Mouse (Mus musculus): ENCODE measurements around the gene Tst. TPM values are rescaled to one million over a fixed set of nuclear protein-coding genes. Genes with fewer than 3 reads are reported as not detected.

Gene Tst
- polyA plus RNA-seq, 1 experiment from 2014 or later = 123 TPM

DNA sequence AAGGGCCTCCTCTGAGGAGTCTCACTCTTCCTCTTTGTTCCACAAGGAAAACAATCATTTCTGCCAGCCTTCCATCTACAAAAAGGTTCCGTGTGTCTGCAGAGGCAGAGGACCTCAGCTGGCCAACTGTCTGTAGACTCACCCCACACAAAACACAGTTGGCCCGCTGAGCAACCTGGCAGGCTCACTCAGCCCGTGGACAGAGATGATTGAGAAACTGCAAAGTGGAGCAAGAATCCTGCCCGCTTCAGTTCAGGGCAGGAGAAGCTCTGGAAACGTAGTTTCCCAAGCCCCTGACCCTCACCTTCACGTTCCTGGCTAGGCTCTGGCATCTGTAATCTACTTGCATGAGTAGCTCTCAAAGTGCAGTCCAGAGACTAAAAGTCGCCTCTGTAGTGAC, 41.4 kb upstream of the Tst start:
- no peak overlapping the region for H3K4me2 ChIP-seq (ENCODE audit: low read depth, low read length)
- ATAC-seq (ENCODE audit: insufficient read depth, low FRiP score) = no peak
- peak overlapping the region; percentile 46; the same call in 1 of the 2 replicates for H3K9ac ChIP-seq (ENCODE audit: low read length)
- H3K27ac ChIP-seq (ENCODE audit: low read length) = no peak overlapping the region; the same call in 1 of the 2 replicates
- no peaks in the 10 kb centered on the region for H3K36me3 ChIP-seq (ENCODE audit: control insufficient read depth, insufficient read depth, low read length)
- 47% methylated on average over 7 of the region's 7 CpGs for WGBS
- no peaks in the 10 kb centered on the region for H3K27me3 ChIP-seq (ENCODE audit: control insufficient read depth, insufficient read depth, low read length)
- H3K9me3 ChIP-seq (replicated peaks; ENCODE audit: control insufficient read depth, low read length) = no peaks in the 10 kb centered on the region
- H3K4me1 ChIP-seq (ENCODE audit: control insufficient read depth, insufficient read depth, low read length) = peaks cover 10% of the 10 kb centered on the region; the same call in 1 of the 2 replicates
- no peak overlapping the region for H3K4me3 ChIP-seq (replicated peaks; ENCODE audit: low read length)

DNA sequence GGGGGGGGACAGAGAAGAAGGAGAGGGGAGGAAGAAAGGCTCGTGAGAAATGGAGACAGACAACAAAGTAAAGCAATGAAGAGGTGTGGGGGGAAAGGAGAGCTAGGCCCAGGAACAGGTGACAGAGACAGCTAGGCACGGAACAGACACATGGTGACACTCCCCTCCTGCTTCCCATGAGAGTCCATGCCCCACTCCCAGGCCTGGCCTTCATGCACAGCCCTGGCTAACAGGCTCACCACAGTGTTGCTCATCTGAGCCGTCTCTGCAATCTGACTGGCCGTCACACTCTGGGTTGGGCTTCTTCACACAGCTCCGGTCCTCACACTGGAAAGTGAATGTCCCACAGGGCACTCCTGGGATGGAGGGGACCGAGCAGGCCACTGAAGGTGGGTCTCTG, 38.1 kb upstream of the Tst start:
- Histone ChIP-seq H3K4me2 (ENCODE audit: low read depth, low read length) (no peak overlapping the region), H3K4me3 (replicated peaks; ENCODE audit: low read length) (no peak overlapping the region), H3K36me3 (ENCODE audit: control insufficient read depth, insufficient read depth, low read length) (no peaks in the 10 kb centered on the region), H3K27me3 (ENCODE audit: control insufficient read depth, insufficient read depth, low read length) (no peaks in the 10 kb centered on the region), H3K9me3 (replicated peaks; ENCODE audit: control insufficient read depth, low read length) (no peaks in the 10 kb centered on the region), H3K9ac (ENCODE audit: low read length) (no peak overlapping the region), H3K27ac (ENCODE audit: low read length) (no peak overlapping the region), H3K4me1 (ENCODE audit: control insufficient read depth, insufficient read depth, low read length) (peaks cover 6% of the 10 kb centered on the region; the same call in 1 of the 2 replicates)
- no peak for ATAC-seq (ENCODE audit: insufficient read depth, low FRiP score)
- WGBS = 47% methylated on average over 6 of the region's 6 CpGs

DNA sequence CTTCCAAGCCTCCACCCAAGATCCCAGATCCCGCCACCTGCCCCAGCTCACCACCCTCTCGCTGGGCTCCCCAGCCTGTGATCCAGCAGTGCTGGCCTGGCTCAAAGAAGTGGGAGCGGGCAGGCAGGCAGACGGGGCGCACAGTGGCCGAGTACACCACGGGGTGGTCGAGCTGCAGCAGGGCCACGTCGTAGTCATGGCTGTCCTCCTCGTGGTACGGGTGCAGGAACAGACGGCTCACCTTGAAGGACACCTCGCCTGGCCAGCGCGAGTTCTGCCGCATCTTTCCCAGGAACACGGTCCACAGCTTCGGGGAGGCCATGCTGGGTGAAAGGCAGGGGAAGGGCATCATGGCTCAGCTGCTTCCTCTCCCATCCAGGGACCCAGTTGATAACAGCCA, 36.5 kb upstream of the Tst start:
- Histone ChIP-seq H3K36me3 (ENCODE audit: control insufficient read depth, insufficient read depth, low read length) (no peaks in the 10 kb centered on the region), H3K4me2 (ENCODE audit: low read depth, low read length) (no peak overlapping the region), H3K9me3 (replicated peaks; ENCODE audit: control insufficient read depth, low read length) (no peaks in the 10 kb centered on the region), H3K27me3 (ENCODE audit: control insufficient read depth, insufficient read depth, low read length) (no peaks in the 10 kb centered on the region), H3K27ac (ENCODE audit: low read length) (no peak overlapping the region), H3K4me3 (replicated peaks; ENCODE audit: low read length) (no peak overlapping the region), H3K9ac (ENCODE audit: low read length) (no peak overlapping the region), H3K4me1 (ENCODE audit: control insufficient read depth, insufficient read depth, low read length) (peaks cover 9% of the 10 kb centered on the region)
- ATAC-seq (ENCODE audit: insufficient read depth, low FRiP score) = no peak
- 85% methylated on average over 19 of the region's 19 CpGs for WGBS

DNA sequence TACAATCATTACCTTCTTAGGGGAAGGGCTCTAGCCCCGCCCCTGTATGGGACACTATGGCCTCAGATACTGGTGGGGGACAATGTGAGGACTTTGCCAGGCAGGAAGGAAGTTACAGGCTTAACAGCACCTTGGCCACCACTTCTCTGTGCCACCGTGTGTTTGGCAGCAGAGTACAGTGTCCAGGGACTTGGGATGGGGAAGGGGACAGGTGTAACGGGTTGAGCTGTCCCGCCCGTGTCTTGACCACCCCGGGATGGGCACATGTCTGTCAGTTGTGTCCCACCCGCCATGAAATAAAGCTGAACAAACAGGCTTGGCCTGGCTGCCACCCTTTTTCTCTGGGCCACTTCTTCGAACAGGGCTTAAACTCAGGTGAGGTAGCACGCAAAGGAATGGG, 33.3 kb upstream of the Tst start:
- no peak overlapping the region for H3K9ac ChIP-seq (ENCODE audit: low read length)

DNA sequence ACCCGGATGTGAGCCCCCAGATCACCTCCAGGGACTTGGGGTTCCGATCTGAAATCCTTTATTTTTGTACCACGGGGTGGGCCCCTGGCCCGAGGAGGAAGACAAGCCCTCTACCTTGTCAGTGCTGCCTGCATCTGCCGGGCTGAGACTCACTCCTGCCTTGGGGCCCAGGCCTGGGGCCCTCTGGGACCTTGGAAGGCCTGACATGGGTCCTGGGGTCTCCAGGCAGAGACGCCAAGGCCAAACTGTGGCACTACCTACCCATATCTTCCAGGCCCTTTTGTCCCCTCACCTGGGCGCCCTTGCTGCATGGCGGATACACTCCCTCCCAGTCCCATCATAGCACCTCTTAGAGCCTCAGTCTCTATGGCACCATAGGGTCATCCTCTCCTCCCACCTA, 32.8 kb upstream of the Tst start:
- Histone ChIP-seq H3K27ac (ENCODE audit: low read length) (no peak overlapping the region), H3K9ac (ENCODE audit: low read length) (peak overlapping the region; percentile 31; the same call in 1 of the 2 replicates), H3K36me3 (ENCODE audit: control insufficient read depth, insufficient read depth, low read length) (no peaks in the 10 kb centered on the region), H3K4me3 (replicated peaks; ENCODE audit: low read length) (no peak overlapping the region), H3K4me1 (ENCODE audit: control insufficient read depth, insufficient read depth, low read length) (peaks cover 20% of the 10 kb centered on the region), H3K4me2 (ENCODE audit: low read depth, low read length) (no peak overlapping the region), H3K9me3 (replicated peaks; ENCODE audit: control insufficient read depth, low read length) (no peaks in the 10 kb centered on the region), H3K27me3 (ENCODE audit: control insufficient read depth, insufficient read depth, low read length) (no peaks in the 10 kb centered on the region)
- ATAC-seq (ENCODE audit: insufficient read depth, low FRiP score) = no peak
- WGBS = 56% methylated on average over 8 of the region's 8 CpGs

More for the DNA sequence above, 33.3 kb upstream of the Tst start:
- no peak overlapping the region for H3K4me2 ChIP-seq (ENCODE audit: low read depth, low read length)
- H3K4me1 ChIP-seq (ENCODE audit: control insufficient read depth, insufficient read depth, low read length) = peaks cover 20% of the 10 kb centered on the region
- ATAC-seq (ENCODE audit: insufficient read depth, low FRiP score) = no peak
- no peak overlapping the region for H3K4me3 ChIP-seq (replicated peaks; ENCODE audit: low read length)
- H3K9me3 ChIP-seq (replicated peaks; ENCODE audit: control insufficient read depth, low read length) = no peaks in the 10 kb centered on the region
- no peaks in the 10 kb centered on the region for H3K27me3 ChIP-seq (ENCODE audit: control insufficient read depth, insufficient read depth, low read length)
- no peak overlapping the region for H3K27ac ChIP-seq (ENCODE audit: low read length)
- 63% methylated on average over 9 of the region's 9 CpGs for WGBS
- H3K36me3 ChIP-seq (ENCODE audit: control insufficient read depth, insufficient read depth, low read length) = no peaks in the 10 kb centered on the region

DNA sequence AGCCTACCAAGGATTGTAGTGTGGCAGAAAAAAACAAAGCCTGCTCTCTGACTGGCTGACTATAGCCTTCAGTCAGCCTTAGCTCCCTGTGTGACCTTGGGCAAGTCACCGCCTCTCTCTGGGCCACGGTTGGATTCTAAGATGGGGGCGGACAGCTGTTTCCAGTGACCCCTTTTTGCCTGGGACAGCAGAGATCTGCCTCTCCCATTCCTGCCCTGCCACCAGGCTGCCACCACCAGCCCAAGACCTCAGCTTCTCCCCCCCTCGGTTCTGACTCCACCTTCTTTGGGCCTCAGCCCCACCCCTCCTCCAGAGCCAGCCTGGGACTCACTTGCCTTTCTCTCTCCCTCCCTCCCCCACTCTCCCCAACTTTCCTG, 32.3 kb upstream of the Tst start:
- ATAC-seq (ENCODE audit: insufficient read depth, low FRiP score) = no peak
- peak overlapping the region; percentile 53; the same call in 1 of the 2 replicates for H3K4me2 ChIP-seq (ENCODE audit: low read depth, low read length)
- no peak overlapping the region for H3K9ac ChIP-seq (ENCODE audit: low read length)
- H3K4me1 ChIP-seq (ENCODE audit: control insufficient read depth, insufficient read depth, low read length) = peaks cover 20% of the 10 kb centered on the region
- peak overlapping the region; percentile 70 for H3K27ac ChIP-seq (ENCODE audit: low read length)
- no peak overlapping the region for H3K4me3 ChIP-seq (replicated peaks; ENCODE audit: low read length)
- 51% methylated on average over 4 of the region's 4 CpGs for WGBS
- H3K27me3 ChIP-seq (ENCODE audit: control insufficient read depth, insufficient read depth, low read length) = no peaks in the 10 kb centered on the region
- H3K36me3 ChIP-seq (ENCODE audit: control insufficient read depth, insufficient read depth, low read length) = no peaks in the 10 kb centered on the region
- no peaks in the 10 kb centered on the region for H3K9me3 ChIP-seq (replicated peaks; ENCODE audit: control insufficient read depth, low read length)

DNA sequence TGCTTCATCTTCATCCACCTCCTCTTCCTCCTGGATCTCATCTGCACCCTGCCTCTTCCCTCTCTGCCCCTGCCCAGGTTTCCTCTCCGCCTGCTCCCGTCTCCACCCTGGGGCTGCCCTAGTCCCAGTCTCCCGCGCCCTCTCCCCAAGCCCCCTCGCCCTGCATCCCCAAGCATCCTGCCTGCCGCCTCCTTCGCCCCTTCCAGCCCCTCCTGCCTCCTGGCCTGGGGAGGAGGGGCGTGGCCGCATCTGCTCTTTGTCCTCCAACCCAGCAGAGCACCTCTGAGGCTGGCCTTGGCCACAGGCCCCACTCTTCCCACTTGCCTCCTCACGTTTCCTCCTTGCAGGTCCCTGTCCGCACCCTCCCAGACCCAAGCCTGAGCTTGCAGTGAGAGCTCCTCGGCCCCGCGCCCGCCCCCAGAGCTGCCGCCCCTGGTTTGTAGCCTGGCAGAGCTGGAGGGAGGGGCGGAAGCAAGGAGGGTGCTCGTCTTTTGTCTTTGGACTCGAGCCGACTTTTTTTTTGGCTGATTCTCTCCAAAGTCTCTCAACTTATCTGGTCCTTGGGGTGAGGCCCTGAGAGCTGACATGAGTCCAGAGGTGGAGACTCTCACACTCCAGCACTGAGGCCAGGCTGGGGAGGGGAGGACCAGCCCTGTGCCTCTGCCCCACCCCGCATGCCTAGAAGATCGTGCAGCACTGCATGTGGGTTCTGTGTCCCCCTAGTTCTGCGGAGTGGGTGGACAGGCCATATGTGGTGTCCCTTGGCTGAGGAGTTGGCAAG, 31.7 kb upstream of the Tst start:
- Histone ChIP-seq H3K36me3 (ENCODE audit: control insufficient read depth, insufficient read depth, low read length) (no peaks in the 10 kb centered on the region), H3K9me3 (replicated peaks; ENCODE audit: control insufficient read depth, low read length) (no peaks in the 10 kb centered on the region), H3K4me1 (ENCODE audit: control insufficient read depth, insufficient read depth, low read length) (peaks cover 20% of the 10 kb centered on the region), H3K27me3 (ENCODE audit: control insufficient read depth, insufficient read depth, low read length) (no peaks in the 10 kb centered on the region), H3K4me3 (replicated peaks; ENCODE audit: low read length) (peak overlapping the region; percentile 34), H3K9ac (ENCODE audit: low read length) (peak overlapping the region; percentile 70), H3K4me2 (ENCODE audit: low read depth, low read length) (peak overlapping the region; percentile 53), H3K27ac (ENCODE audit: low read length) (peak overlapping the region; percentile 70)
- peak; percentile 23; the same call in 1 of the 2 replicates for ATAC-seq (ENCODE audit: insufficient read depth, low FRiP score)
- WGBS = 15% methylated on average over 23 of the region's 23 CpGs

DNA sequence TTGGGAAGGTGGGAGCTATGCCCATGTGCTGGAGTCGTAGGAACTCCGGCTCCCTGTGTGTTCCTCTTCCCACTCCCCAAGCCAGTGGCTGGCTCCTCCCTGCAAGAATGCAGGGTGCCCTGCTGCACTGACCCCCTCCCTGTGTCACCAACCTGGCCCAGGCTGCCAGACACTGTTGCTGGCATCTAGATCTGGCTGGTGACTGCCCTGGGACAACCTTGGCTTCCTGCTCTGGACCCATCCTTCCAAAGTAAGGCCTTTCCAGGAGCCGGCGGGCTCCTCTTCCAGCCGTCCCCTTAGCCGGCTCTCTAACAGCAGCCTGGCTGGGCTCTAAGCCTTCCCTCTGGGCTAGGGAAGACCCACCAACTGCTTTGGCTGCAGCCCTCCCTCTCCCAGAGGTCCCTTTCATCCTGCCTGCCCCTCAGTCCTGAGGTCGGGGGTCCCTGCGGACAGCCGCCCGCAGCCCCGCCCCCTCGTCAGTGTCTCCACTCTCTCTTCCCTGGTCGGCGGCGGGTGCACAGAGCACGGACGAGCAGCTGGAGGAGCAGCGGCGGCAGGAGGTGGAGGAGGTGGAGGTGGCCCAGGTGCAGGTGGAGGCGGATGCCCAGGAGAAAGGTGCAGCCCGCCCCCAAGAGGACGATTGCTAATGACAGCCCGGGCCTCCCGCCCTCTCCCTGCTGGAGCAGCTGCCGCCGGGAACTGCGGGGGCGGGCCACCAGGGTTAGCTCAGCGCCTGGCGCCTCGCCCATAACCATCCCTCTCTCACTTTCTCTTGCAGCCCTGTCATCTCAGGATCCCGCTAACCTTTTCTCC, 30.9 kb upstream of the Tst start:
- Histone ChIP-seq H3K27me3 (ENCODE audit: control insufficient read depth, insufficient read depth, low read length) (no peaks in the 10 kb centered on the region), H3K27ac (ENCODE audit: low read length) (peak overlapping the region; percentile 70), H3K4me3 (replicated peaks; ENCODE audit: low read length) (peak overlapping the region; percentile 34), H3K4me2 (ENCODE audit: low read depth, low read length) (peak overlapping the region; percentile 53), H3K9ac (ENCODE audit: low read length) (peak overlapping the region; percentile 70), H3K4me1 (ENCODE audit: control insufficient read depth, insufficient read depth, low read length) (peaks cover 20% of the 10 kb centered on the region), H3K9me3 (replicated peaks; ENCODE audit: control insufficient read depth, low read length) (no peaks in the 10 kb centered on the region), H3K36me3 (ENCODE audit: control insufficient read depth, insufficient read depth, low read length) (no peaks in the 10 kb centered on the region)
- WGBS = 12% methylated on average over 31 of the region's 32 CpGs
- ATAC-seq (ENCODE audit: insufficient read depth, low FRiP score) = peak; percentile 66

DNA sequence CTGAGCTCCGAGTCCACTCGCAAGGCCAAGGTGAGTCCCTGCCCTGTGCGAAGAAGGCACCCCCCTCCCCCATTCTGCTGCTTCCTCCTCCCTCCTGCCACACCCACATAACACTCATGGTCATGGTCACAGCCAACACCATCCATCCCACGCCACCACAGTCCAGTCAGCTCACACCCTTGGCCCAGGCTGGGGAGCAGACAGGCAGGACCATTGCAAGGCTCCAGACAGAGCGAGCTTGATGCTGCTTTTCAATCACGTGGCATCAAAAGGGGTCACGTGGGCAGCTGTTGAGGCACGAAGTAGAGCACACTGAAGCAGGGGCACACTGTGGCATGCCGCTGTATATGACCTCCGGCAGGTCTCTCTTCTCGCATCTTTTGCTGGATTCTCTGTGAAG, 30.0 kb upstream of the Tst start:
- Histone ChIP-seq H3K4me2 (ENCODE audit: low read depth, low read length) (no peak overlapping the region), H3K9ac (ENCODE audit: low read length) (no peak overlapping the region), H3K36me3 (ENCODE audit: control insufficient read depth, insufficient read depth, low read length) (no peaks in the 10 kb centered on the region), H3K4me1 (ENCODE audit: control insufficient read depth, insufficient read depth, low read length) (peaks cover 20% of the 10 kb centered on the region), H3K4me3 (replicated peaks; ENCODE audit: low read length) (no peak overlapping the region), H3K27me3 (ENCODE audit: control insufficient read depth, insufficient read depth, low read length) (no peaks in the 10 kb centered on the region), H3K27ac (ENCODE audit: low read length) (no peak overlapping the region), H3K9me3 (replicated peaks; ENCODE audit: control insufficient read depth, low read length) (no peaks in the 10 kb centered on the region)
- WGBS = 79% methylated on average over 11 of the region's 11 CpGs
- ATAC-seq (ENCODE audit: insufficient read depth, low FRiP score) = no peak

All from stomach, embryonic 16.5 days (tissue).